Mouse (Mus musculus) brain, embryonic 14.5 days (tissue): ENCODE data around the gene Defb26.

Experiments used
- CTCF ChIP-seq: fragments of 200-500 bp; IDR thresholded peaks from 2 replicates; pipeline ENCODE4 v1.5.1; 2012; ENCODE audit warnings: inconsistent platforms, mild to moderate bottlenecking, moderate library complexity, borderline replicate concordance; ENCODE audit not compliant: insufficient read depth, insufficient read length; ENCODE audit errors: extremely low read depth
- POLR2A ChIP-seq: fragments of 200-500 bp; IDR thresholded peaks from 2 replicates; pipeline ENCODE4 v1.6.1; 2012; ENCODE audit warnings: mild to moderate bottlenecking, inconsistent platforms, borderline replicate concordance; ENCODE audit not compliant: poor library complexity, insufficient read depth, insufficient read length, severe bottlenecking; ENCODE audit errors: extremely low read depth

DNA sequence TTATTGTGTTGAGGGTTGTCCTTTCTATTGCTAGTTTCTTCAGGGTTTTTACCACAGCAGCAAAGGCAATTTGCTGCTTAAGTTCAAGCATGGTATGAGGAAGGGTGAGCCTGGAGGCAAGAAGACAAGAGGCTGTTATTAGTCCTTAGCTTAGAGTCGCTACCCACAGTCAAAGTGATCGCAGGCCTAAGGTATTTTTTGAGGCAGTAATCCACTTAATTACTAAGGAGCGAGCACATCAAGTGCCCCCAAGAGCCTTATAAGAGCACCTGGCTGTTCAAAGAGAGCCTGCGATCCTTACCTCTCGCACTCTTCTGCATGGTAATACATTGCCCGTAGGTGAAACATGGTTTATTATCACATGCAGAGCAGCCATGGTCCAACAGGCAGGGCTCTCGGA is 29.8 kb downstream of the Defb26 start:
- no peak for TF ChIP-seq CTCF
- TF ChIP-seq POLR2A, result no peak
